Mouse (Mus musculus): Measurements from ENCODE around the gene Mrps35.

Mrps35 gene

DNA sequence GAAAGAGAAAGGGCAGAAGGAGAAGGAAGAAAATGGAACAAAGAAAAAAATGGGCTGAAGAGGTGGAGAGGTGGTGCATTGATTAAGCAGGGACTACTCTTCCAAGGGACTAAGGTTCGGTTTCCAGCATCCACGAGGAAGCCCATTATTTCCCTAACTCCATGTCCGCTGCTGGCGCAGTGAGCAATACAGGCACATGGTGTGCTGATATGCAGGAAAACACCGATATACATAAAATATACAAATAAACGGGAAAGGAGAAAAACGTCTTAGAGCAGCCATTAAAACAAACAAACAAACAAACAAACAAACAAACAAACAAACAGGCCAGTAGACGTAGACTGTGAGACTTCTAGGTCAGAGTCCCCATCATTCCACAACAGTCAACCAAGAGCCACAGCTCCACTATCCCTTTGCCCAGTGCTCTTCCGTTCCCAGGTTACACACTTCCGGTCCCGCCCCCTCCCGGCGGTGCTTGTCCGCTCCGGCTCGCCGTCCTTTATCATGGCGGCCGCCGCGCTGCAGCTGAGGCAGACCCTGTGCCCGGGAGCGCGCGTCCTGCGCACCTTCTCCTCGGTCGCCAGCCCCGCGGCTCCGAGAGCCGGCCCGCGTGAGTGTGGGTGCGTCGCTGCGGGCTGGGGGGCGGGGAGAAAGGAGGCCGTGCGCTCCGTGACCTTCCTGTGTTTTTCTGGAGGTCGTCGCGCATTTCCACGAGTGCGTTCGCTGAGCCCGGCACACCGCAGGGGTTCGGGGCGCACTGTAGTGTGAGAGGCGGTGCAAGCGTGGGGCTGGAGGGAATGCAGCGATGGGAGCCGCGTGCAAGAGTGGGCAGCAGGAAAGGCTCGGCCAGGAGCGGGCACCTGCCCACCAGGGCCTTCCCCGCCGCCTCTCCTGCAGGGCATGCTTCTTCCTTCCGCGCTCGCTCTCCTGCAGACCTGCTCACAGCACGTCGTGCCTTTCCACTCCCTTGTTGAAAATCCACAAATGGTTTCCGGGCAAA, at the start of gene Mrps35:
Gene Mrps35 (plus strand): TSS at position 474 of the 1,000 bp plus-strand sequence.
- DNase-seq: peak; percentile 89

GRCm38 (mm10) chr6:146994236-146994635, 48.3 kb upstream of the Mrps35 start:
- peak; percentile 44 for DNase-seq

DNA sequence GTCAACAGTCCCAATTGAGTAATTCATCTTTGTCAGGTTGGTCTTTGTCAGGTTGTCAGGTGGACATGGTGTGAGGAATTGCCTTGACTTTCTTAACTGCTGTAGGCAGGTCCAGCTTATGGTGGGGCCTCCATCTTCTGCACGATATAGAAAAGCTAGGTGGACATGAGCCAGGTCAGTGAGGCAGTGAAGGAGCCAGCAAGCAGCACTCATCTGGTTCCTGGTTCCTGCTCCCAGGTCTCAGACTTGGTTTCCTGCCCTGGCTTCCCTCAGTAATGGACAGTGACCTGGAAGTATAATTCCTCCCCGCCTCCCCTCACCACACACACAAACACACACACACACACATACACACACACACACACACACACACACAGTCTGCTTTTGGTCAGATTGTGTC, 47.2 kb upstream of the Mrps35 start:
- DNase-seq: no peak

DNA sequence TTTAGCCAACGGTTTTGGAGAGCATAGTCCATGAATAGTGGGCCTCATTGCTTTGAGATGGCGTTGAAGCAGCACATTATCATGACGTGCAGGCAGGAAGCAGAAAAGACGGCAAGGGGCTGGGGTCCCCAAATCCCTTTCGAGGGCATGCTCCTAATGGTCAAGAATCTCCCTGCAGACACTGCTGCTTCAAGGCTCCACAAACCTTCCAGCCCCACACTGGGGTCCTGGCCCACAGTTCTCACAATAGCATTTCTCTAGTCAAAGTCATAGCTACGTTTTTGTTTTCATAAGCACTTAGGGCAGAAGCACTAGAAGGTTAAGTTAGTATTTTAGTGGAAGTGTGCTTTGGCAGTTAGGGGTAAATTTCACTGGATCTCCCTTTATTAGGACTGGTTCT, 46.7 kb upstream of the Mrps35 start:
- DNase-seq: no peak

- DNase-seq: no peak
Measured at GRCm38 (mm10) chr6:146997006-146997405, 45.6 kb upstream of the Mrps35 start.

DNA sequence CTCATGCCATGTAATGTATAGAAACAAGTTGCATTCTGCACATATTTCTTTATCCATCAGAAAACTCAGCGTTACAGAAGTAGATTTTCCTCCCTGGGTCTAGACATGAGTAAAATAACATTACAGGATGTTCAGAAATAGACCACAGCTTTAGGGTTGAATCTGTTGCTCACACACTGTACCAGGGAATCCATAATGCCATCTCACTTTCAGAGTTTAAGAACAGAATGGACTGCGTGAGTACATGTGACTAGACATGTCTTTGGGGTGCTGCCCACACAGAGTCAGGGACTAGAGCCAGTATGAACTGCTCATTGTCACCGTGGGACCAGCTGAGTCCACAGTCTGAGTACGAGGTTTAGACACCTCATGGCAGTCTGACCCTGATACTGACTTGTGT, 43.9 kb upstream of the Mrps35 start:
- no peak for DNase-seq

- DNase-seq: no peak
Measured at GRCm38 (mm10) chr6:146999302-146999701, 43.3 kb upstream of the Mrps35 start.

GRCm38 (mm10) chr6:146999755-147000154, 42.8 kb upstream of the Mrps35 start:
- no peak for DNase-seq

- no peak for DNase-seq
Measured at GRCm38 (mm10) chr6:147008148-147008547, 34.4 kb upstream of the Mrps35 start.

DNA sequence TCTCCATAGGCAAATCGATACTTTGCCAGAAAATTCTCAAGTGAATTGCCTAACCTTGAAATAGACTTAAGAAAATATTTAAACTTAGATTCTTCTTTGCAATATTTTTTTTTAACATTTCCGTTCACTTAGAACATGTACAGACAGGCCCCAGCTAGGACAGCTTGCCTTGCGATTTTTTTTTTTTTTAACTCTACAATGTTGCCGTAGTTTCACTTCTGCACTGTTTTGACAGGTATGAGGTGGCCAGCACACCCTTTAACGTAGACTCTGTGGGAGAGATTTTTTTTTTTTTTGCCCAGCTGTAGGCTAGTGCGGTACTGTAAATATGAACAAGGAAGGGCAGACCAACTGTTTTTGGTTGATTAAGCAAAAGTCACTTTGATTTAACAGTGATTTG, 32.2 kb upstream of the Mrps35 start:
- no peak for DNase-seq

DNA sequence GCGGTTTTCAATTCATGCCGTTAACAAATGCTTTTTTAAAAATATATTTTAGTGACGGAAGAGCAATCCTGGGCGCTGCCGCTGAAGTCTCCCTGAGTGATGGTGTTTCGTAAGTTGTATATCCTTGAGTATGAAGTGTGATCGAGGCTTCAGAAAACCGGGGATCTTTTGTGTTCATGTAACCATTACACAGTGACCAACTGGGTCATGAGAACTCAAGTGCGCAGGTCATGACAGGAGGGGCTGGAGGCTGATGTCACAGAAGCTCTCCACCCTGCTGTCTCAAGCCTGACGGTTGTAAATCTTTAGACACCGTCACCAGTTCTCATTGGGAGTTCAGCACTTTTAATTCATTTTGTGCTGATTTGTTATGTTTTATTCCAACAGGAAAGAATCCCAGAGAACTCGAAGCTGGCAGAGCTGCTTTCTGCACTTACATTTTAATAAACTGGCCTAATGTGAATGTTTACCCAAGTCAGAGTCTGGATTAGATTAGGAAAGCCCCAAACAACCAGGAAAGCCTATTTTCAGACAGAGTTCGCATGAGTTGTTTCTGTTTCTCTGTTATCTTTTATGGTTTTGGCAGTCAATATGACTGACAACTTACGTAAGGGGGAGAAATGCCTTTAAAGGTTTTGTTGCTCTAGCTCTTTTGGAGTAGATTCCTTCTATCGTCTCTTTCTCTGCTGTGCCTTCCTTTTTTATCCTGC, 31.6 kb upstream of the Mrps35 start:
- no peak for DNase-seq

GRCm38 (mm10) chr6:147011555-147011954, 31.0 kb upstream of the Mrps35 start:
- DNase-seq: no peak

- DNase-seq: no peak
Measured at GRCm38 (mm10) chr6:147011977-147012376, 30.6 kb upstream of the Mrps35 start.

- DNase-seq: no peak
Measured at GRCm38 (mm10) chr6:147013546-147013945, 29.0 kb upstream of the Mrps35 start.

GRCm38 (mm10) chr6:147017906-147018305, 24.7 kb upstream of the Mrps35 start:
- no peak for DNase-seq

DNA sequence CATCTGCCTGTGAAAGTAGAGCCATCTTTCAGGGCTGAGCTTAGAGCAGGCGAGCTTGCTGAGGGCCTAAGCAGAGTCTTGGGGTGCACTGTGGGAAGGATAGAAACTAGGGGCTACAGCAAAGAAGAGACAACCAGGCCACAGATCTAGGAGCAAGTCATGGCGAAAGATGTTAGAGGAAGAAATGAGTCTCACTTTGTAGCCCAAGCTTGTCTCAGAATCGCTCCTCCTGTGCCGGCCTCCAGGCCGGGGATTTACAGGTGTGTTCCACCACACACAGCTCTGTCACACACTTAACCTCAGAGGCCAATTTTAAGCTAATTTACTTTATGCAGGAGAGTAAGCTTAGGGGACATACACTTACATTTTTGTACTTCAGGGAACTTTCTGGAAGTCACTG, 24.2 kb upstream of the Mrps35 start:
- no peak for DNase-seq

- DNase-seq: no peak
Measured at GRCm38 (mm10) chr6:147021181-147021580, 21.4 kb upstream of the Mrps35 start.

GRCm38 (mm10) chr6:147022375-147023132, 20.0 kb upstream of the Mrps35 start:
- peak; percentile 10 for DNase-seq

DNA sequence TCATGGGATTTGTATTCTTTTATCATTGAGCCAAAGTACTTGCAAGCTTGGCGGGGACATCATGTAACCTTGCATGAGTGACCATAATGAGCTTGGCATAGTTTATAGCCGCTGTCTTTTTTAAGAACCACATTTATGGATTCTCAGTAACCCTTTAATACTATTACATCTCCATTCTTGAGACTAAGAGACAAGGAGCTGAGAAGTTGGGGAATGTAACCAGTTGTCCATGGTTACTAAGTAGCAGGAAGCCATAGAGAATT, 19.5 kb upstream of the Mrps35 start:
- DNase-seq: no peak

GRCm38 (mm10) chr6:147023568-147023967, 19.0 kb upstream of the Mrps35 start:
- no peak for DNase-seq

DNA sequence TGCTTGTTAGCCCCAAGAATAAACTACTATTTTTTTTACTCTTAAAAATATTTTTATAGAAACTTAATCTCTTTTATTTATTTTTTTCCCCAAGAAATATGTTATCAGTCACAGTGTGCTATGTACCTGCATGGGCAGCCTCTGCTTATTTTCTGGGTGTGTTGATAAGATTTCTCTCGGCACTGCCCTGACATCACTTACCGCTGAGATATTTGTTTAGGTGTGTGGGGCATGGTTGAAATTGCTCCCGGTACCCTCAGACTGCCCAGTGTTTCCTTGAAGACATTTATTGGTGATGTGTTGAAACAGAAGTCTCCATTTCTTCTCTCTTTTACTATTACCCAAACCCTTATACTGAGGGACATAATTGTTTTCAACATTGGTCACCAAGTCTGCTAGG, 17.8 kb upstream of the Mrps35 start:
- DNase-seq: no peak

DNA sequence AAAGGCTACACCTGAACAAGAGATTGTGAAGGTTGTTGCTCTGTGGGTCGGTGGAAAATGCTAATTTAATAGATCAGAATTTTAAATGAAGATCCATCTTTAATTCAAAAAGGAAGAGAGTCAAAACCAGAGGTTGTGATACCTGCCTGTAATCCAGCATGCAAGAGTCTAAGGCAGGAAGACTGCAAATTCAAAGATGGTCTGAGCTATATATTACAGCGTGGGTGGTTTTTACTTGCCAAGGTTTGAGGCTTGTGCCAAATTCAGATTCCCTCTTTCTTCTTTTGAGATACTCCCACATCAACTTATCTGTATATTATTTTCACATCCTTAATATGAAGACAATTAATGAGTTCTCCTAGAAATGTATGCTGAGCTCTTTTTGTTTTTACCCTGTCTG, 14.2 kb upstream of the Mrps35 start:
- no peak for DNase-seq

DNA sequence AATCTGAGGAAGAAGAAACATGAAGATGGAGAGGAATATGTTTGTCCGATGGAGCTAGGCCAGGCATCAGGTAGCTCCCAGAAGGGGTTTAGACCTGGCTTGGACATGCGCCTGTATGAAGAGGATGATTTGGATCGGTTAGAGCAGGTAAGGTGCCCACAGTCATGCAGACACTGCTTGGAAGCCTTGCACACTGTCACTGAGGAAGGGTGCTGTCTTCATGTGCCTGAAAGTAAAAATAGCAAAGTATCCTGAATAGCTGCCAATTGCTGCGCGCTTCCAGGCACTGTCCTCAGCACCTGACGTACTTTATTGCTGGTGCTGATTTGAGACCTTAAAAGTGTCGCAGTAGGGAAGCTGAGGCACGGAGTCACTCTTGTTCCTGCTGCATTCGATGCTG, 13.0 kb upstream of the Mrps35 start:
- DNase-seq: peak; percentile 15

All from right cerebral cortex, postnatal 25 days (tissue).